Mouse (Mus musculus): ENCODE measurements at regions not wholly inside any gene's neighbourhood (a gene's known extent, or its start where the extent isn't known, plus 50 kb on each side); places are given as distances from the start of the nearest gene placed in this dataset.

DNA sequence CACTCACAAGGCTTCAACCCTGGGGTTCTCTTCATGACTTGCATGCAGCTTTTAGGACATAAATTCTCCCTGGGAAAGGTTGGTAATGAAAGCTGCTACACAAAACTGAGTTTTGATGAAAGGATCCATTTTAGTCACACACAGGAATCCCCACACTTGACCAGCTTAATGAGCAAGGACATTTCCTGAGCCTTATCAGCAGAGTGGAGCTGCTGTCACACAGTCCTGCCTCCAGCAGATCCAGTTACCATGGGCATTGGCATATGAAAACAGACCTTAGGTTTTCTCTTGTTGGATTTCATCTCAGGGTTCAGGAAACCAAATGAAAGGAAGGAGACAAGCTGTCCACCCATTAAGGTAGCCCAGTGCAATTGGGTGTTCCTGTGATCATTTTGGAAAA, 568.9 kb downstream of the Fat4 start:
- TF ChIP-seq CTCF (IDR thresholded peaks at IDR 0.05; ENCODE audit: low read depth, low read length) (no peak), EP300 (IDR thresholded peaks at IDR 0.05; ENCODE audit: insufficient read depth, low read depth, low read length) (no peak)
